Mouse (Mus musculus) megakaryocyte-erythroid progenitor cell, adult 5-6 weeks (primary cell): ENCODE results near the gene Id1. TPM values are rescaled to one million over a fixed set of nuclear protein-coding genes. Genes with fewer than 3 reads are reported as not detected.
A peak's percentile ranks its signal among the peaks of the same experiment; 100 is the strongest.

Source experiments
- ATAC-seq: replicated peaks from 2 replicates; pipeline ENCODE4 v1.8.0; 2016; ENCODE audit warnings: mild to moderate bottlenecking, inconsistent platforms; ENCODE audit not compliant: severe bottlenecking, poor library complexity, low FRiP score, low TSS enrichment
- total RNA-seq, 2 experiments: library from RNA; stranded (forward) in 1 of 2; stranded (reverse) in 1 of 2; fragments of 200-1000, 215-1000 nt in 1 of 2; fragments of >200 nt in 1 of 2; fragmentation: Nextera tagmentation in 1 of 2; gene quantifications; 2 replicates each; pipeline ENCODE4 v1.2.3; 2014 to 2017

Gene Id1
- total RNA-seq (2014; fragmentation: Nextera tagmentation) = not detected in 2 replicates
- not detected in 2 replicates for total RNA-seq (2017)

- peak; percentile 72 for ATAC-seq
Observed at GRCm38 (mm10) chr2:152736090-152736601, at the start of gene Id1. Gene Id1 (plus strand): TSS chr2:152736251.

- no peak for ATAC-seq
Observed at GRCm38 (mm10) chr2:152686399-152686798, 49.7 kb upstream of the Id1 start.

GRCm38 (mm10) chr2:152686806-152687267 is 49.2 kb upstream of the Id1 start, which contains the start of gene Mcts2:
Gene Mcts2 (plus strand): TSS chr2:152687035.
- no peak for ATAC-seq

- ATAC-seq = no peak
Observed at GRCm38 (mm10) chr2:152691564-152692217, 44.4 kb upstream of the Id1 start.

GRCm38 (mm10) chr2:152693233-152693632 is 42.8 kb upstream of the Id1 start:
- peak; percentile 55 for ATAC-seq

GRCm38 (mm10) chr2:152693735-152694134 is 42.3 kb upstream of the Id1 start:
- no peak for ATAC-seq

- no peak for ATAC-seq
Observed at GRCm38 (mm10) chr2:152694708-152695107, 41.3 kb upstream of the Id1 start.

- no peak for ATAC-seq
Observed at GRCm38 (mm10) chr2:152696016-152696415, 40.0 kb upstream of the Id1 start.

- ATAC-seq = peak; percentile 86
Observed at GRCm38 (mm10) chr2:152696476-152697164, 39.4 kb upstream of the Id1 start.

- ATAC-seq = no peak
Observed at GRCm38 (mm10) chr2:152700138-152700537, 35.9 kb upstream of the Id1 start.

GRCm38 (mm10) chr2:152700725-152701124 is 35.3 kb upstream of the Id1 start:
- ATAC-seq = no peak

GRCm38 (mm10) chr2:152703596-152704255 is 32.3 kb upstream of the Id1 start:
- ATAC-seq = no peak

GRCm38 (mm10) chr2:152704256-152704605 is 31.8 kb upstream of the Id1 start:
- ATAC-seq = no peak

GRCm38 (mm10) chr2:152704811-152705370 is 31.2 kb upstream of the Id1 start:
- no peak for ATAC-seq

GRCm38 (mm10) chr2:152705993-152706571 is 30.0 kb upstream of the Id1 start:
- no peak for ATAC-seq

- no peak for ATAC-seq
Observed at GRCm38 (mm10) chr2:152707186-152707585, 28.9 kb upstream of the Id1 start.

- no peak for ATAC-seq
Observed at GRCm38 (mm10) chr2:152707627-152708026, 28.4 kb upstream of the Id1 start.

GRCm38 (mm10) chr2:152709066-152709465 is 27.0 kb upstream of the Id1 start:
- ATAC-seq = no peak

GRCm38 (mm10) chr2:152716241-152716772 is 19.7 kb upstream of the Id1 start:
- ATAC-seq = no peak
